8 mouse cellular contexts compared by ENCODE assay signal in genomic region chr11:117781199-117781821, GRCm38 (mm10). TPM values are rescaled to one million over a fixed set of nuclear protein-coding genes. Genes with fewer than 3 reads are reported as not detected.
DNase-seq lines count a peak whose midpoint lies in the region; ATAC-seq lines count a peak whose summit lies in the region.

No protein-coding gene starts in this region.

- H3K9me3 ChIP-seq in embryonic facial prominence, embryonic 11.5 days (replicated peaks; ENCODE audit: control insufficient read depth, low read length): no peaks in the 10 kb centered on the region
- no peaks in the 10 kb centered on the region for H3K9me3 ChIP-seq in heart, embryonic 15.5 days (replicated peaks)
- H3K9me3 ChIP-seq in stomach, embryonic 14.5 days (ENCODE audit: control insufficient read depth, low read depth, low read length): no peaks in the 10 kb centered on the region

- peak; percentile 77 for DNase-seq in layer of hippocampus, adult 9-11 months
- DNase-seq in layer of hippocampus, postnatal 25 days (ENCODE audit: extremely low spot score in 1 of 2, low spot score in 1 of 2): no peak
- no peak for DNase-seq in embryonic facial prominence, embryonic 11.5 days (ENCODE audit: low spot score)
- peak; percentile 89 for DNase-seq in kidney, postnatal 14 days
- DNase-seq in frontal cortex, postnatal 36 days (ENCODE audit: low spot score in 2 of 2): no peak

- H3K36me3 ChIP-seq in embryonic facial prominence, embryonic 11.5 days (replicated peaks; ENCODE audit: control insufficient read depth, insufficient read depth, low read depth, low read length): no peaks in the 10 kb centered on the region
- H3K36me3 ChIP-seq in heart, embryonic 15.5 days: peaks cover 6% of the 10 kb centered on the region; the same call in 1 of the 2 replicates
- H3K36me3 ChIP-seq in macrophage (ENCODE audit: inconsistent target): no peaks in the 10 kb centered on the region; the same call in 1 of the 2 replicates
- H3K36me3 ChIP-seq in stomach, embryonic 14.5 days (ENCODE audit: control insufficient read depth, insufficient read depth, low read length): no peaks in the 10 kb centered on the region

- peaks cover 12% of the 10 kb centered on the region for H3K4me1 ChIP-seq in embryonic facial prominence, embryonic 11.5 days (ENCODE audit: control insufficient read depth, insufficient read depth, low read length)
- H3K4me1 ChIP-seq in heart, embryonic 15.5 days (replicated peaks): peaks cover 63% of the 10 kb centered on the region
- peaks cover 44% of the 10 kb centered on the region for H3K4me1 ChIP-seq in stomach, embryonic 14.5 days (ENCODE audit: control insufficient read depth, insufficient read depth, low read length)

- peak overlapping the region; percentile 31; the same call in 1 of the 2 replicates for H3K27ac ChIP-seq in embryonic facial prominence, embryonic 11.5 days (replicated peaks; ENCODE audit: low read depth, low read length)
- peak overlapping the region; percentile 92 for H3K27ac ChIP-seq in heart, embryonic 15.5 days
- peak overlapping the region; percentile 98 for H3K27ac ChIP-seq in macrophage
- H3K27ac ChIP-seq in stomach, embryonic 14.5 days (ENCODE audit: low read length): peak overlapping the region; percentile 94

- ATAC-seq in embryonic facial prominence, embryonic 11.5 days (replicated peaks; ENCODE audit: insufficient number of reproducible peaks, low FRiP score, low TSS enrichment, low read depth): no peak
- ATAC-seq in heart, embryonic 15.5 days (replicated peaks; ENCODE audit: insufficient number of reproducible peaks, insufficient read depth, low FRiP score, low read depth): 0 out of 2 replicates have a peak, but pooled peaks have one; percentile 5
- ATAC-seq in stomach, embryonic 14.5 days (ENCODE audit: insufficient number of reproducible peaks, insufficient read depth, low FRiP score, low read depth): no peak

- H3K9ac ChIP-seq in embryonic facial prominence, embryonic 11.5 days (replicated peaks; ENCODE audit: low read length): no peak overlapping the region
- peak overlapping the region; percentile 62 for H3K9ac ChIP-seq in heart, embryonic 15.5 days
- no peak overlapping the region for H3K9ac ChIP-seq in stomach, embryonic 14.5 days (replicated peaks; ENCODE audit: low read depth, low read length)

- H3K4me3 ChIP-seq in embryonic facial prominence, embryonic 11.5 days (ENCODE audit: low read depth, low read length): peak overlapping the region; percentile 1; the same call in 1 of the 2 replicates
- peak overlapping the region; percentile 61 for H3K4me3 ChIP-seq in heart, embryonic 15.5 days
- peak overlapping the region; percentile 44 for H3K4me3 ChIP-seq in macrophage (ENCODE audit: inconsistent target)
- peak overlapping the region; percentile 44; the same call in 1 of the 2 replicates for H3K4me3 ChIP-seq in stomach, embryonic 14.5 days (ENCODE audit: low read depth, low read length)

- H3K27me3 ChIP-seq in embryonic facial prominence, embryonic 11.5 days (ENCODE audit: control insufficient read depth, insufficient read depth, low read length): peaks cover 5% of the 10 kb centered on the region
- H3K27me3 ChIP-seq in heart, embryonic 15.5 days: no peaks in the 10 kb centered on the region; the same call in 1 of the 2 replicates
- no peaks in the 10 kb centered on the region for H3K27me3 ChIP-seq in stomach, embryonic 14.5 days (ENCODE audit: control insufficient read depth, insufficient read depth, low read length)

- WGBS in embryonic facial prominence, embryonic 11.5 days: 17% methylated on average over 18 of the region's 18 CpGs
- 8% methylated on average over 18 of the region's 18 CpGs for WGBS in heart, embryonic 15.5 days
- under 1% methylated on average over 18 of the region's 18 CpGs for WGBS in macrophage (ENCODE audit: missing documents)
- 18% methylated on average over 18 of the region's 18 CpGs for WGBS in stomach, embryonic 14.5 days

- peak overlapping the region; percentile 81 for H3K4me2 ChIP-seq in embryonic facial prominence, embryonic 11.5 days (ENCODE audit: low read depth, low read length)
- peak overlapping the region; percentile 96 for H3K4me2 ChIP-seq in heart, embryonic 15.5 days
- peak overlapping the region; percentile 88 for H3K4me2 ChIP-seq in stomach, embryonic 14.5 days (replicated peaks; ENCODE audit: low read depth, low read length)

- no peaks in the 10 kb centered on the region for H3K79me2 ChIP-seq in macrophage (ENCODE audit: inconsistent target)

RNA-seq across cellular contexts. Expression of gene Tmc8, which starts 0.6 kb away (rescaled TPM):
- total RNA-seq in layer of hippocampus, postnatal 25 days (2021): under 1 TPM; 0.35 to 0.89 TPM
- polyA plus RNA-seq in embryonic facial prominence, embryonic 11.5 days (2014; fragmentation: Nextera tagmentation; extraction: Ambion mirVana): 0.39 and 0.70 TPM in 2 replicates
- 2.7 and 3.8 TPM in 2 replicates for polyA plus RNA-seq in heart, embryonic 15.5 days (2015; fragmentation: Nextera tagmentation; extraction: Ambion mirVana)
- 10 to 100 TPM in 3 of 26 experiments, 1 to 10 TPM in 21, under 1 TPM in 2; 0.33 to 13.2 (median 2.9) TPM for total RNA-seq in macrophage (2018; cell fraction: chromatin; rRNA removed)
- 1 to 10 TPM in 21 of 26 experiments, under 1 TPM in 5; 0.47 to 7.0 (median 2.4) TPM for total RNA-seq in macrophage (2018; cell fraction: cytosol; rRNA removed)
- total RNA-seq in macrophage (2018; cell fraction: nucleus; rRNA removed): 10 to 100 TPM in 3 of 26 experiments, 1 to 10 TPM in 20, under 1 TPM in 3; 0.82 to 13.0 (median 3.1) TPM
- polyA plus RNA-seq in macrophage (2018): 3.2 to 4.9 TPM (median 4.8 TPM) in 3 replicates
- 1.7 and 3.1 TPM in 2 replicates for polyA plus RNA-seq in stomach, embryonic 14.5 days (2014; fragmentation: Nextera tagmentation; extraction: Ambion mirVana)

RNA-seq across cellular contexts. Expression of gene Tmc6, which starts 0.7 kb away (rescaled TPM):
- total RNA-seq in layer of hippocampus, postnatal 25 days (2021): 1 to 10 TPM; 5.3 to 5.5 TPM
- polyA plus RNA-seq in embryonic facial prominence, embryonic 11.5 days (2014; fragmentation: Nextera tagmentation; extraction: Ambion mirVana): 9.9 and 10.7 TPM in 2 replicates
- 20.9 and 28.3 TPM in 2 replicates for polyA plus RNA-seq in heart, embryonic 15.5 days (2015; fragmentation: Nextera tagmentation; extraction: Ambion mirVana)
- 10 to 100 TPM in 24 of 26 experiments, 1 to 10 TPM in 2; 8.5 to 80.6 (median 27.5) TPM for total RNA-seq in macrophage (2018; cell fraction: chromatin; rRNA removed)
- total RNA-seq in macrophage (2018; cell fraction: cytosol; rRNA removed): 10 to 100 TPM in 14 of 26 experiments, 1 to 10 TPM in 12; 4.6 to 23.6 (median 10.7) TPM
- total RNA-seq in macrophage (2018; cell fraction: nucleus; rRNA removed): 10 to 100 TPM in 20 of 26 experiments, 1 to 10 TPM in 6; 8.2 to 54.5 (median 17.3) TPM
- 11.1 to 22.1 TPM (median 17.9 TPM) in 3 replicates for polyA plus RNA-seq in macrophage (2018)
- polyA plus RNA-seq in stomach, embryonic 14.5 days (2014; fragmentation: Nextera tagmentation; extraction: Ambion mirVana): 23.0 and 24.3 TPM in 2 replicates

RNA-seq across cellular contexts. Expression of gene 6030468B19Rik, which starts 16.1 kb away (rescaled TPM):
- total RNA-seq in layer of hippocampus, postnatal 25 days (2021): under 1 TPM in 1 of 2 experiments, not detected in 1; 0.35 TPM
- polyA plus RNA-seq in embryonic facial prominence, embryonic 11.5 days (2014; fragmentation: Nextera tagmentation; extraction: Ambion mirVana): 0.27 and 0.67 TPM in 2 replicates
- 0.34 and 0.65 TPM in 2 replicates for polyA plus RNA-seq in heart, embryonic 15.5 days (2015; fragmentation: Nextera tagmentation; extraction: Ambion mirVana)
- not detected for total RNA-seq in macrophage (2018; cell fraction: chromatin; rRNA removed)
- not detected for total RNA-seq in macrophage (2018; cell fraction: cytosol; rRNA removed)
- total RNA-seq in macrophage (2018; cell fraction: nucleus; rRNA removed): not detected
- not detected in 3 replicates for polyA plus RNA-seq in macrophage (2018)
- 0.23 TPM in 1 of 2 replicates, not detected in the other for polyA plus RNA-seq in stomach, embryonic 14.5 days (2014; fragmentation: Nextera tagmentation; extraction: Ambion mirVana)

RNA-seq across cellular contexts. Expression of gene Gm20708, which starts 28.2 kb away (rescaled TPM):
- 1 to 10 TPM; 1.9 to 3.2 TPM for total RNA-seq in layer of hippocampus, postnatal 25 days (2021)
- 0.17 TPM in 1 of 2 replicates, not detected in the other for polyA plus RNA-seq in embryonic facial prominence, embryonic 11.5 days (2014; fragmentation: Nextera tagmentation; extraction: Ambion mirVana)
- 0.97 and 1.5 TPM in 2 replicates for polyA plus RNA-seq in heart, embryonic 15.5 days (2015; fragmentation: Nextera tagmentation; extraction: Ambion mirVana)
- 10 to 100 TPM in 20 of 26 experiments, 1 to 10 TPM in 6; 2.7 to 18.9 (median 12.5) TPM for total RNA-seq in macrophage (2018; cell fraction: chromatin; rRNA removed)
- 1 to 10 TPM in 15 of 26 experiments, under 1 TPM in 11; 0.44 to 2.5 (median 1.1) TPM for total RNA-seq in macrophage (2018; cell fraction: cytosol; rRNA removed)
- total RNA-seq in macrophage (2018; cell fraction: nucleus; rRNA removed): 10 to 100 TPM in 5 of 26 experiments, 1 to 10 TPM in 21; 1.1 to 15.8 (median 6.8) TPM
- polyA plus RNA-seq in macrophage (2018): 0.79 to 1.5 TPM (median 1.5 TPM) in 3 replicates
- 1.1 TPM in 1 of 2 replicates, not detected in the other for polyA plus RNA-seq in stomach, embryonic 14.5 days (2014; fragmentation: Nextera tagmentation; extraction: Ambion mirVana)

RNA-seq across cellular contexts. Expression of gene Syngr2, which starts 28.2 kb away (rescaled TPM):
- 10 to 100 TPM; 10.8 to 11.1 TPM for total RNA-seq in layer of hippocampus, postnatal 25 days (2021)
- polyA plus RNA-seq in embryonic facial prominence, embryonic 11.5 days (2014; fragmentation: Nextera tagmentation; extraction: Ambion mirVana): 30.4 and 32.9 TPM in 2 replicates
- 84.6 and 105 TPM in 2 replicates for polyA plus RNA-seq in heart, embryonic 15.5 days (2015; fragmentation: Nextera tagmentation; extraction: Ambion mirVana)
- 10 to 100 TPM; 31.8 to 86.4 (median 54.3) TPM for total RNA-seq in macrophage (2018; cell fraction: chromatin; rRNA removed)
- total RNA-seq in macrophage (2018; cell fraction: cytosol; rRNA removed): 100 to 1,000 TPM; 120 to 182 (median 142) TPM
- 100 to 1,000 TPM in 14 of 26 experiments, 10 to 100 TPM in 12; 59.2 to 135 (median 103) TPM for total RNA-seq in macrophage (2018; cell fraction: nucleus; rRNA removed)
- 138 to 194 TPM (median 167 TPM) in 3 replicates for polyA plus RNA-seq in macrophage (2018)
- 101 and 115 TPM in 2 replicates for polyA plus RNA-seq in stomach, embryonic 14.5 days (2014; fragmentation: Nextera tagmentation; extraction: Ambion mirVana)

Comparison
In these comparisons a context has a peak if more than half of its experiments do, and no peak if none do; other contexts are left out.
1. DNase-seq: peak in layer of hippocampus, adult 9-11 months (single experiment) and kidney, postnatal 14 days (single experiment); none in layer of hippocampus, postnatal 25 days (0 of 2), embryonic facial prominence, embryonic 11.5 days (single experiment) and frontal cortex, postnatal 36 days (0 of 2).
2. H3K27ac ChIP-seq: peak in every context shown above with its lines; median percentile 98 in macrophage; 94 in stomach, embryonic 14.5 days; 92 in heart, embryonic 15.5 days; 31 in embryonic facial prominence, embryonic 11.5 days.
3. H3K4me3 ChIP-seq: peak in every context shown above with its lines; median percentile 61 in heart, embryonic 15.5 days; 44 in macrophage; 44 in stomach, embryonic 14.5 days; 1 in embryonic facial prominence, embryonic 11.5 days.
4. Peak in every context shown above with its lines, with median percentiles within 50 percentile points of each other: H3K4me2 ChIP-seq.